8 mouse cellular contexts compared by ENCODE assay signal in the genomic region with DNA sequence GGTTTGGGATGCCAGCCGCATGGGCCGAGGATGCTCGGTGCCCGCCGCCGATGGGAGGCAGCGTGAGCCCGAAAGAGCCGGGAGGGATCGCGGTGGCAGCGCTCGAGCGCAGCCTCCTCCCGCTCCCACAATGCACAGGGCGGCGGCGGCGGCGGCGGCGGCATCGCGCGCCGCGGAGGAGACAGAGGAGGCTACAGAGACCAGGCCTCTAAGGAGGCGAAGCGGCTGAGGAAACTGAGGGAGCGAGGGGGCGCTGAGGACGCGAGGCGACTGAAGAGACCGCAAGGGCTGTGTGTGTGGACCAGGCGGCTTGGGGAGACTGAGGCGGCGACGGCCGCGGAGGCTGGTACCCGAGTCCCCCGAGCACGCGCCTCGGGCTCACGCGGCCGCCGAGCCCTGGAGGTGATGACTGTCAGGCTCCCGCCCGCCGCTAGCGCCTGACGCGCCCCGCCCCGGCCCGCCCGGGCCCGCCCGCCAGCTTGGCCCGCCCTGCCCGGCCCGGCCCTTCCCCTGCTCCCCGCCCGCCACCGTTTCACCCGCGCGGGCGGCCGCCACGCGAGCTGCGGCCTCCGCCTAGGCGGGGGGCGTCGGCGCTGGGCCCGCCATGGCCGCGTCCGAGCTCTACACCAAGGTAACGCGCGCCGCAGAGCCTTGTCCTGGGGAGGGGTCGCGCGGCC. TPM values are rescaled to one million over a fixed set of nuclear protein-coding genes. Genes with fewer than 3 reads are reported as not detected.
DNase-seq lines count a peak whose midpoint lies in the region; ATAC-seq lines count a peak whose summit lies in the region.

No protein-coding gene starts in this region.

- H3K36me3 ChIP-seq in hindbrain, embryonic 12.5 days = no peaks in the 10 kb centered on the region

- peaks cover 13% of the 10 kb centered on the region for H3K4me1 ChIP-seq in hindbrain, embryonic 12.5 days

- peak overlapping the region; percentile 86 for H3K4me3 ChIP-seq in hindbrain, embryonic 12.5 days

- 0% methylated on average over 56 of the region's 92 CpGs for WGBS in hindbrain, embryonic 12.5 days

- peak; percentile 90 for DNase-seq in NIH3T3 (ENCODE audit: low read depth)
- peak; percentile 88 for DNase-seq in cerebellum, adult 9-11 months
- DNase-seq in frontal cortex, adult 2 months (ENCODE audit: extremely low spot score in 1 of 2, low spot score in 1 of 2) = peak; percentile 40 to 75
- DNase-seq in layer of hippocampus, postnatal 14 days (ENCODE audit: low spot score in 2 of 2) = peak; percentile 76 to 81
- peak; percentile 76 for DNase-seq in lung, postnatal 14 days
- DNase-seq in ovary, postnatal 36 days (ENCODE audit: low spot score) = peak; percentile 82
- DNase-seq in thymus, postnatal 14 days = peak; percentile 79

- H3K9me3 ChIP-seq in hindbrain, embryonic 12.5 days (replicated peaks) = no peaks in the 10 kb centered on the region

- H3K27ac ChIP-seq in hindbrain, embryonic 12.5 days = peak overlapping the region; percentile 97

- peak overlapping the region; percentile 72 for H3K4me2 ChIP-seq in hindbrain, embryonic 12.5 days (replicated peaks)

- peak overlapping the region; percentile 92 for H3K9ac ChIP-seq in hindbrain, embryonic 12.5 days

- peak; percentile 96 for ATAC-seq in hindbrain, embryonic 12.5 days (ENCODE audit: low FRiP score)

- H3K27me3 ChIP-seq in hindbrain, embryonic 12.5 days = no peaks in the 10 kb centered on the region

RNA-seq across cellular contexts. Expression of a gene that starts 0.4 kb away (rescaled TPM):
- polyA plus RNA-seq in frontal cortex, adult 2 months (2012; rRNA removed) = 102 and 109 TPM in 2 replicates
- polyA plus RNA-seq in hindbrain, embryonic 12.5 days (2016; fragmentation: Nextera tagmentation; extraction: Ambion mirVana) = 40.9 and 44.5 TPM in 2 replicates
- 100 to 1,000 TPM; 190 to 199 TPM for total RNA-seq in layer of hippocampus, postnatal 14 days (2021)

RNA-seq across cellular contexts. Expression of a gene that starts 33.8 kb away (rescaled TPM):
- 250 and 268 TPM in 2 replicates for polyA plus RNA-seq in frontal cortex, adult 2 months (2012; rRNA removed)
- polyA plus RNA-seq in hindbrain, embryonic 12.5 days (2016; fragmentation: Nextera tagmentation; extraction: Ambion mirVana) = 280 and 291 TPM in 2 replicates
- 100 to 1,000 TPM; 162 TPM for total RNA-seq in layer of hippocampus, postnatal 14 days (2021)

Comparison
In these comparisons a context has a peak if more than half of its experiments do, and no peak if none do; other contexts are left out.
1. Peak in every context shown above with its lines: DNase-seq, ATAC-seq, H3K4me3 ChIP-seq and H3K27ac ChIP-seq.